Mouse (Mus musculus) E14TG2a.4 (cell line): Measurements from ENCODE around the gene E130218I03Rik.
"Not testable (repeated sequence)": the region's sequence is repeated elsewhere in the genome, so short reads cannot be mapped to it uniquely, and the experiment has no call there.

ENCODE experiments used
- H3K27me3 ChIP-seq: 2 replicates; pipeline ENCODE4 v1.6.1; 2014; ENCODE audit warnings: low read length, control low read depth; ENCODE audit not compliant: insufficient read depth
- H3K36me3 ChIP-seq: 2 replicates; pipeline ENCODE4 v1.6.1; 2014; ENCODE audit warnings: low read length, control low read depth; ENCODE audit not compliant: insufficient read depth
- H3K4me1 ChIP-seq: replicated peaks from 2 replicates; pipeline ENCODE4 v1.6.1; 2014; ENCODE audit warnings: low read depth, low read length, control low read depth
- H3K4me3 ChIP-seq: replicated peaks from 2 replicates; pipeline ENCODE4 v1.5.1; 2014; ENCODE audit warnings: mild to moderate bottlenecking, low read length
- H3K9me3 ChIP-seq: 2 replicates; pipeline ENCODE4 v1.6.1; 2014; ENCODE audit warnings: low read length, control low read depth
- CTCF ChIP-seq: conservative IDR thresholded peaks from 2 replicates; pipeline ENCODE4 v1.5.1; 2014; ENCODE audit warnings: low read length
- NANOG ChIP-seq: IDR thresholded peaks from 2 replicates; pipeline ENCODE4 v1.6.1; 2014; ENCODE audit warnings: borderline replicate concordance, low read length, mixed read lengths
- POU5F1 ChIP-seq: IDR thresholded peaks from 2 replicates; pipeline ENCODE4 v1.6.1; 2014; ENCODE audit warnings: low read length, borderline replicate concordance

Gene E130218I03Rik

GRCm38 (mm10) chr4:134255854-134256253, 12.4 kb downstream of the E130218I03Rik start:
- Histone ChIP-seq H3K27me3 (peaks cover 36% of the 10 kb centered on the region), H3K4me1 (peaks cover 74% of the 10 kb centered on the region), H3K4me3 (peak overlapping the region; percentile 41), H3K36me3 (no peaks in the 10 kb centered on the region), H3K9me3 (no peaks in the 10 kb centered on the region)
- TF ChIP-seq POU5F1 (no peak), NANOG (no peak), CTCF (no peak)

- Histone ChIP-seq H3K27me3 (peaks cover 28% of the 10 kb centered on the region), H3K4me3 (peak overlapping the region; percentile 41), H3K4me1 (peaks cover 69% of the 10 kb centered on the region), H3K36me3 (no peaks in the 10 kb centered on the region), H3K9me3 (no peaks in the 10 kb centered on the region)
- TF ChIP-seq NANOG, result no peak
- TF ChIP-seq POU5F1, result no peak
- TF ChIP-seq CTCF, result no peak
Measured at GRCm38 (mm10) chr4:134256407-134257197, 13.1 kb downstream of the E130218I03Rik start.

- no peak overlapping the region; the same call in 1 of the 2 replicates for H3K4me3 ChIP-seq
- TF ChIP-seq POU5F1 (no peak), NANOG (no peak), CTCF (no peak)
Measured at GRCm38 (mm10) chr4:134257198-134258009, 13.9 kb downstream of the E130218I03Rik start.

GRCm38 (mm10) chr4:134258354-134258753, 14.9 kb downstream of the E130218I03Rik start:
- no peak overlapping the region for H3K4me3 ChIP-seq
- peaks cover 11% of the 10 kb centered on the region for H3K27me3 ChIP-seq
- no peaks in the 10 kb centered on the region for H3K9me3 ChIP-seq
- H3K4me1 ChIP-seq, result peaks cover 59% of the 10 kb centered on the region
- TF ChIP-seq CTCF, result no peak
- TF ChIP-seq NANOG, result no peak
- no peak for TF ChIP-seq POU5F1
- no peaks in the 10 kb centered on the region for H3K36me3 ChIP-seq

More at GRCm38 (mm10) chr4:134257198-134258009, 13.9 kb downstream of the E130218I03Rik start:
- Histone ChIP-seq H3K9me3 (no peaks in the 10 kb centered on the region), H3K27me3 (peaks cover 20% of the 10 kb centered on the region), H3K36me3 (no peaks in the 10 kb centered on the region), H3K4me1 (peaks cover 63% of the 10 kb centered on the region)

GRCm38 (mm10) chr4:134263191-134263590, 19.7 kb downstream of the E130218I03Rik start:
- no peak overlapping the region for H3K4me3 ChIP-seq
- no peaks in the 10 kb centered on the region for H3K27me3 ChIP-seq
- TF ChIP-seq POU5F1 (no peak), CTCF (peak; percentile 75)
- peaks cover 6% of the 10 kb centered on the region for H3K9me3 ChIP-seq
- H3K4me1 ChIP-seq, result peaks cover 20% of the 10 kb centered on the region
- H3K36me3 ChIP-seq, result no peaks in the 10 kb centered on the region

- H3K9me3 ChIP-seq, result peaks cover 6% of the 10 kb centered on the region
- no peaks in the 10 kb centered on the region for H3K27me3 ChIP-seq
- TF ChIP-seq CTCF (no peak), NANOG (no peak), POU5F1 (no peak)
- H3K4me1 ChIP-seq, result peaks cover 27% of the 10 kb centered on the region
- no peaks in the 10 kb centered on the region for H3K36me3 ChIP-seq
- no peak overlapping the region for H3K4me3 ChIP-seq
Measured at GRCm38 (mm10) chr4:134265860-134266585, 22.6 kb downstream of the E130218I03Rik start.

- no peaks in the 10 kb centered on the region for H3K27me3 ChIP-seq
- TF ChIP-seq CTCF, result no peak
- TF ChIP-seq NANOG, result no peak
- no peak for TF ChIP-seq POU5F1
- peaks cover 6% of the 10 kb centered on the region for H3K9me3 ChIP-seq
- peak overlapping the region; percentile 72 for H3K4me3 ChIP-seq
- H3K4me1 ChIP-seq, result peaks cover 30% of the 10 kb centered on the region
- H3K36me3 ChIP-seq, result no peaks in the 10 kb centered on the region
Measured at GRCm38 (mm10) chr4:134268102-134268655, 24.7 kb downstream of the E130218I03Rik start.

GRCm38 (mm10) chr4:134269622-134270021, 26.2 kb downstream of the E130218I03Rik start:
- H3K4me1 ChIP-seq, result peaks cover 40% of the 10 kb centered on the region
- peak; percentile 52 for TF ChIP-seq CTCF
- not testable (repeated sequence) for H3K36me3 ChIP-seq, H3K9me3 ChIP-seq, H3K27me3 ChIP-seq, H3K4me3 ChIP-seq
